Mouse (Mus musculus): Measurements from ENCODE around the gene Ankrd24. TPM values are rescaled to one million over a fixed set of nuclear protein-coding genes. Genes with fewer than 3 reads are reported as not detected.
A peak's percentile ranks its signal among the peaks of the same experiment; 100 is the strongest.

Gene Ankrd24
- 58.5 and 73.9 TPM in 2 replicates for total RNA-seq (2014; rRNA removed)
- polyA plus RNA-seq (2015; fragmentation: Nextera tagmentation; extraction: Ambion mirVana): 17.7 and 18.6 TPM in 2 replicates

- Histone ChIP-seq H3K4me1 (ENCODE audit: insufficient read depth, low read length) (peaks cover 11% of the 10 kb centered on the region), H3K27ac (peak within 1 kb of the TSS; percentile 84), H3K4me2 (ENCODE audit: low read depth, low read length) (peak within 1 kb of the TSS; percentile 94), H3K9me3 (ENCODE audit: low read length) (no peaks in the 10 kb centered on the region), H3K27me3 (ENCODE audit: insufficient read depth, low read length) (0 out of 2 replicates have a peak, but pooled peaks cover 3% of the 10 kb centered on the region), H3K9ac (replicated peaks; ENCODE audit: low read length) (peak within 1 kb of the TSS; percentile 86), H3K4me3 (ENCODE audit: low read length) (peak within 1 kb of the TSS; percentile 74), H3K36me3 (ENCODE audit: insufficient read depth, low read length) (peaks cover 17% of the 10 kb centered on the region)
- TF ChIP-seq CTCF (IDR thresholded peaks at IDR 0.05; ENCODE audit: low read depth): no peak
- no peak for ATAC-seq
- DNase-seq (ENCODE audit: low spot score): no peak
- WGBS: 84% methylated on average over 16 of the region's 16 CpGs
These were observed at the start of gene Ankrd24 for GRCm38 (mm10) chr10:81628390-81628789. TSS of gene Ankrd24 (plus strand) at chr10:81628540.

GRCm38 (mm10) chr10:81579967-81580366, 48.4 kb upstream of the Ankrd24 start:
- Histone ChIP-seq H3K4me3 (ENCODE audit: low read length) (no peak overlapping the region), H3K27me3 (ENCODE audit: insufficient read depth, low read length) (peaks cover 11% of the 10 kb centered on the region; the same call in 1 of the 2 replicates), H3K4me2 (ENCODE audit: low read depth, low read length) (no peak overlapping the region), H3K4me1 (ENCODE audit: insufficient read depth, low read length) (peaks cover 10% of the 10 kb centered on the region), H3K27ac (no peak overlapping the region), H3K9ac (replicated peaks; ENCODE audit: low read length) (no peak overlapping the region), H3K36me3 (ENCODE audit: insufficient read depth, low read length) (no peaks in the 10 kb centered on the region), H3K9me3 (ENCODE audit: low read length) (no peaks in the 10 kb centered on the region)
- ATAC-seq (no peak), DNase-seq (ENCODE audit: low spot score) (no peak)
- WGBS: 39% methylated on average over 4 of the region's 4 CpGs
- TF ChIP-seq CTCF (IDR thresholded peaks at IDR 0.05; ENCODE audit: low read depth): no peak

DNA sequence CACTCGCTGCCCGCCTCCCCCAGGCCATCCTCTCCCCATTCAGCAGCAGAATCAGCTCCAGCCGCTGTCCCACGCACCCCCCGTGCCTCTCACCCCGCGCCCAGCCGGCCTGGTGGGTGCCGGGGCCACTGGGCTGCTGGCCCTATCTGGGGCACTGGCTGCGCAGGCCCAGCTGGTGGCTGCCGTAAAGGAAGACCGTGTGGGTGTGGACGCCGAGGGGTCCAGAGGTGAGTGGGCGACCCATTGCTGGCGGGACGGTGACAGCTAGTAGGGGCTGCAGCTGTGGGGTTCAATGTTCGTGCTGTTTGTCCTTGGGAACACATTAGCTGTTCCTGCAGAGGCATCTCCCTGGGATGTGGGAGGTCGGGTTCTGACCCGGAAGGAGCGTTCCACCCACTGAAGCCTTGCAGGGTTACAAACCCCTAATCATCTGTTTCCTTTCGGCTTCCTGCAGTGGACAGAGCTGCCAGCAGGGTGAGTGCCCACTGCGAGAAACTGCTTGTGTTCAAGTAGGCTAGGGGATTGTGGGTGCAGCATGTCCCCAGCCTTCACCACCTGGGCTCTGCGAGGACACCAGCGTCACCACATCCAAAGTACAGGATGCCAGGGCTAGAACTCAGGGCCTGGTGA, 47.8 kb upstream of the Ankrd24 start:
- Histone ChIP-seq H3K9ac (replicated peaks; ENCODE audit: low read length) (no peak overlapping the region), H3K4me3 (ENCODE audit: low read length) (no peak overlapping the region), H3K4me1 (ENCODE audit: insufficient read depth, low read length) (peaks cover 7% of the 10 kb centered on the region), H3K9me3 (ENCODE audit: low read length) (no peaks in the 10 kb centered on the region), H3K27me3 (ENCODE audit: insufficient read depth, low read length) (peaks cover 11% of the 10 kb centered on the region; the same call in 1 of the 2 replicates), H3K27ac (no peak overlapping the region), H3K4me2 (ENCODE audit: low read depth, low read length) (no peak overlapping the region), H3K36me3 (ENCODE audit: insufficient read depth, low read length) (no peaks in the 10 kb centered on the region)
- no peak; the same call in 1 of the 2 replicates for ATAC-seq
- DNase-seq (ENCODE audit: low spot score): no peak
- 58% methylated on average over 25 of the region's 25 CpGs for WGBS
- peak; percentile 56 for TF ChIP-seq CTCF (IDR thresholded peaks at IDR 0.05; ENCODE audit: low read depth)

GRCm38 (mm10) chr10:81583347-81583746, 45.0 kb upstream of the Ankrd24 start:
- Histone ChIP-seq H3K27ac (no peak overlapping the region), H3K9ac (replicated peaks; ENCODE audit: low read length) (no peak overlapping the region), H3K4me2 (ENCODE audit: low read depth, low read length) (no peak overlapping the region), H3K36me3 (ENCODE audit: insufficient read depth, low read length) (no peaks in the 10 kb centered on the region), H3K4me1 (ENCODE audit: insufficient read depth, low read length) (peaks cover 4% of the 10 kb centered on the region; the same call in 1 of the 2 replicates), H3K27me3 (ENCODE audit: insufficient read depth, low read length) (peaks cover 6% of the 10 kb centered on the region; the same call in 1 of the 2 replicates), H3K4me3 (ENCODE audit: low read length) (no peak overlapping the region), H3K9me3 (ENCODE audit: low read length) (no peaks in the 10 kb centered on the region)
- ATAC-seq (no peak), DNase-seq (ENCODE audit: low spot score) (no peak)
- WGBS: 39% methylated on average over 6 of the region's 6 CpGs
- no peak for TF ChIP-seq CTCF (IDR thresholded peaks at IDR 0.05; ENCODE audit: low read depth)

DNA sequence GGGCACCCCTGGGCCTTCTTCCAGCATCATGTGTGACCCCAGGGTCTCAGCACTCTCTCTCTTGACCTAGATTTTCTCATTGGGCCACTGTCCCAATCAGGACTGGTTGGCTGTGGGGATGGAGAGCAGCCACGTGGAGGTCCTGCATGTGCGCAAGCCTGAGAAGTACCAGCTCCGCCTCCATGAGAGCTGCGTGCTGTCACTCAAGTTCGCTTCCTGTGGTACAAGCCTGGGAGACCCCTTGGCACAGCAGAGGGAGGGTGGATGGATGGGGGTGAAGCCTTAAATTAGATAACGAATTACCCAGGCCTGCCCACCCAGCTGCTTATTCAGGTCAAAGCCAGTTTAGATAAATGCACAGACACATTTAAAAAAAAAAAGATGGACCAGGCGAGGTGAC, 39.6 kb upstream of the Ankrd24 start:
- Histone ChIP-seq H3K27ac (no peak overlapping the region), H3K4me1 (ENCODE audit: insufficient read depth, low read length) (no peaks in the 10 kb centered on the region), H3K4me2 (ENCODE audit: low read depth, low read length) (no peak overlapping the region), H3K36me3 (ENCODE audit: insufficient read depth, low read length) (no peaks in the 10 kb centered on the region), H3K27me3 (ENCODE audit: insufficient read depth, low read length) (peaks cover 6% of the 10 kb centered on the region; the same call in 1 of the 2 replicates), H3K9ac (replicated peaks; ENCODE audit: low read length) (no peak overlapping the region), H3K9me3 (ENCODE audit: low read length) (no peaks in the 10 kb centered on the region), H3K4me3 (ENCODE audit: low read length) (no peak overlapping the region)
- no peak for ATAC-seq
- DNase-seq (ENCODE audit: low spot score): no peak
- TF ChIP-seq CTCF (IDR thresholded peaks at IDR 0.05; ENCODE audit: low read depth): no peak
- WGBS: 70% methylated on average over 7 of the region's 7 CpGs

- no peaks in the 10 kb centered on the region for H3K36me3 ChIP-seq (ENCODE audit: insufficient read depth, low read length)
- H3K4me3 ChIP-seq (ENCODE audit: low read length): no peak overlapping the region
- no peak overlapping the region for H3K9ac ChIP-seq (replicated peaks; ENCODE audit: low read length)
- ATAC-seq (no peak), DNase-seq (ENCODE audit: low spot score) (no peak)
- H3K27me3 ChIP-seq (ENCODE audit: insufficient read depth, low read length): no peaks in the 10 kb centered on the region
- peaks cover 15% of the 10 kb centered on the region for H3K4me1 ChIP-seq (ENCODE audit: insufficient read depth, low read length)
- no peak overlapping the region for H3K27ac ChIP-seq
- H3K4me2 ChIP-seq (ENCODE audit: low read depth, low read length): no peak overlapping the region
- 62% methylated on average over 9 of the region's 9 CpGs for WGBS
- no peak for TF ChIP-seq CTCF (IDR thresholded peaks at IDR 0.05; ENCODE audit: low read depth)
- no peaks in the 10 kb centered on the region for H3K9me3 ChIP-seq (ENCODE audit: low read length)
These were observed 36.5 kb upstream of the Ankrd24 start for GRCm38 (mm10) chr10:81591846-81592245.

GRCm38 (mm10) chr10:81592631-81593030, 35.7 kb upstream of the Ankrd24 start:
- no peaks in the 10 kb centered on the region for H3K9me3 ChIP-seq (ENCODE audit: low read length)
- no peaks in the 10 kb centered on the region for H3K36me3 ChIP-seq (ENCODE audit: insufficient read depth, low read length)
- no peak overlapping the region for H3K4me2 ChIP-seq (ENCODE audit: low read depth, low read length)
- no peak overlapping the region for H3K27ac ChIP-seq
- ATAC-seq: no peak
- no peak overlapping the region for H3K4me3 ChIP-seq (ENCODE audit: low read length)
- no peak for TF ChIP-seq CTCF (IDR thresholded peaks at IDR 0.05; ENCODE audit: low read depth)
- no peak for DNase-seq (ENCODE audit: low spot score)
- no peak overlapping the region for H3K9ac ChIP-seq (replicated peaks; ENCODE audit: low read length)
- H3K27me3 ChIP-seq (ENCODE audit: insufficient read depth, low read length): no peaks in the 10 kb centered on the region
- 80% methylated on average over 7 of the region's 7 CpGs for WGBS
- H3K4me1 ChIP-seq (ENCODE audit: insufficient read depth, low read length): peaks cover 20% of the 10 kb centered on the region
